Mouse (Mus musculus): ENCODE data around the gene Zfp109.
"Not testable (repeated sequence)": the region's sequence is repeated elsewhere in the genome, so short reads cannot be mapped to it uniquely, and the experiment has no call there.

Gene Zfp109

DNA sequence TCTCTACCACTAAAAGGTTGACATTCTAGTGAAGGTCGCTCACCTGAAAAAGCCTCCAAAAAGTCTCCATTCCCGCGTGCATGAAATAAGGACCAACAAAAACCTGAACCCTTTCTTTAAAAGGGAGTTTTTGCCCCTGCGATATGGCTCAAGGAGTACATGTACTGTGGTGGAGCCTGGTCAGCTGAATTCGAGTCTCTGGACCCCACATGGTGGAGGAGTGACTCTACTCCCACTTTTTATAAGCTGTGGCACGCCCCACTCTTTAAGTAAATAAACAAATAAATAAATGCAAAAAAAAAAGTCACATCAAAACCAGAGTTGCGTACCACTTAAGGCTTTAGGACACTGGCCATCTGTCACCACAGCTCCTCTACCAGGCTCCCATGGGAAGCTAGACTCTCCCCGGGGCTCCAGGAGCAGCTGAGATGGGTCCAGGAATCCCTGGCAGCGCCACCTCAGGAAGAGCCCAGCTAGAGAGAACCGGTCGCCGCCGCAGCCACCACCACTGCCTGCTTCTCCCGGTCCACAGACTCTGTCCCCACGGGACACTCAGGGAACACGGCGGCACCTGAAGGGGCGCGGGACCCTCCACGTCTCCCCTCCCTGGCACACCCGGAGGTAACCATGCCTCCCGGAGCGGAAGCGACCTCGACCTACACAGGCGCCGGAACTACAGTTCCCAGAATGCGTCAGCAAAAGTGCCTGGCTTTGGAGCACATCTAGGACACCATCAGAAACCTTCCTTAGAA is at the start of gene Zfp109:
TSS of gene Zfp109 (minus strand) at position 521 of the 752 bp plus-strand sequence.
- DNase-seq (ENCODE audit: low spot score), result peak; percentile 69

DNA sequence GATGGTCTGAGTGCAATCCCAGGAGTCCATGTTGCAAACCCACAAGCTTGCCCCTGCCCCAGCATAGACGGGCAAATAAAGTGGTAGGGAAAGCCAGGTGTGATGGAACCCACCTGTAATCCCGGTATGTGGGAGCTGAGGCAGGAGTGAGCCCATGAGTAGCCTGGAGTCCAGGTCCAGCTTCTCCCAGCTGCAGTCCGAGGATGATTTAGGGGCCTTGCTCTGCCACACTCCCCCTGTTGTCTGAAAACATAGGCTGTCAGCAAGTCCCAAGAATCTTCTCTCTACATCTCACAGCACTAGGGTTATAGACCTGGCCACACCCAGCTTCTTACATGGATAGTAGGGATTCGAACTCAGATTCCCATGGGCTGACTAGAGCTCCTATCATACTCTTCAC is 49.6 kb upstream of the Zfp109 start:
- DNase-seq (ENCODE audit: low spot score), result no peak

- DNase-seq (ENCODE audit: low spot score), result no peak
These were observed 48.7 kb upstream of the Zfp109 start for GRCm38 (mm10) chr7:24286090-24286489.

DNA sequence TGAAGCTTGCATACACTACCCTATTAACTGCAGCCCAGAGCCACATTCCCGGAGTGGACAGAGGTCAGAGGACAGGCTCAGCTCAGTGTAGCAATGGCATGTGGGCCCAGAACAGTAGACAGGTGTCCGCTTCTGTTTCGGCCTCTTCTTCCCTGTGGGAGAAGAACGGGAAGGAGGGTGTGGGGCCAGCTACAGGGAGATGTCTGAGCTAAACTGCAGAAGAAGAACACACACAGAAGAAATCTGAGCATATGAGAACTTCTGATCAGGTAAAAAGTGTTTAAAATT is 43.4 kb upstream of the Zfp109 start:
- DNase-seq (ENCODE audit: low spot score), result no peak

DNA sequence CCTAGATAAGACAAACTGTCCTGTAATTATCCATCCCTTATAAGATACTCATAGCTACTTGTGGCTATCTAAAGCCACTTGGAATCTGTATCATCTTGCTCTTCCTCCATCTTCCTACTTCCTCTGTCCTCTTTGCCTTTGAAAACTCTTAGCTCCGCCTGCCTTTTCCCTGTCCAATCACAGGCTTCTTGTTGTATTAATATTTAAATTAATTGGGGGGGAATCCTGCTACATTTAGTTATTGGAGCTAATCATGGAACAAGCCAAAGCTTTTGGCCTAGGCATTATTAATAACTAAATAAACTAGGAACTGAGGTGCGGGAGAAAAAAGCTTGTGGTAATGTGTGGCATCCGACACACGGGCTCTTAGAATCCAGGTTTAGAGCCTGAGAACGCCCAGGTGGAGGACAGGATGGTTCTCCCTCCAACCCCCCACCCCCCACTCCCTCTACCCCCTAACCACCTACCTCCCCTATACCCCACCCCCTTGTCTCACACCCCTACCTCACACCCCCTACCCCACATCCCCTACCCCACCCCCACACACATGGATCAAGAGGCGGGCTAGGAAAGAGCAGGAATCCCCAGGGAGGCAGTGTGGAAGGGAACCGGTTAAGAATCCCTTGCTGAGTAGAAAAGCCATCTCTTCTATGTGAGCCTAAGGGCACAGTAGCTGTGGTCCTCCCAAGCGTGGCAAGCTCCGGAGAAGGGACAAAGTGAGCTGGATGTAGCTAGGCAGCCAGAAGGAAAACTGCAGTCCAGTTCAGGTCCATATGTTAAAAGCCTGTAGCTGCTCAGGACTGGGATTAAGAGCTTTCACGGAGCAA is 42.9 kb upstream of the Zfp109 start:
- no peak for DNase-seq (ENCODE audit: low spot score)

- DNase-seq (ENCODE audit: low spot score), result not testable (repeated sequence)
These were observed 41.4 kb upstream of the Zfp109 start for GRCm38 (mm10) chr7:24278771-24279170.

GRCm38 (mm10) chr7:24274456-24274855 is 37.1 kb upstream of the Zfp109 start:
- DNase-seq (ENCODE audit: low spot score), result peak; percentile 21

DNA sequence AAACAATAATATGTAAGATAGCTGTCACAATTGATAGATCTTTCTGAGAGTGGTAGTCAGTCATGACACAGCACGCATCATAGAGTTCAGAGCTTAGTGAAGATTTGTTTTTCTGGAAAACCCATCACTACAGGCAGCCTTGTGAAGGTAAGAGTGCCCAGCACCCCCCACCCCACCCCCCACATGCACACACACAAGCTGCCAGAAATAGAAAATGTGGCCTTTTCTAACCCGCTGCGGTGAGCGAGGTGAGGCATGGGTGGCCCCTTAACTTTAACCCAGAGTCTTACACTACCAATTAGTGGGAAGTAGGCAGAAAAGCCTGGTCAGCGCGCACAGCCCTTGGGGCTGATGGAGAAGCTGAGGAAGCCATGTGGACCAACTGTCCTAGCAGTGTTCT is 33.8 kb upstream of the Zfp109 start:
- no peak for DNase-seq (ENCODE audit: low spot score)

DNA sequence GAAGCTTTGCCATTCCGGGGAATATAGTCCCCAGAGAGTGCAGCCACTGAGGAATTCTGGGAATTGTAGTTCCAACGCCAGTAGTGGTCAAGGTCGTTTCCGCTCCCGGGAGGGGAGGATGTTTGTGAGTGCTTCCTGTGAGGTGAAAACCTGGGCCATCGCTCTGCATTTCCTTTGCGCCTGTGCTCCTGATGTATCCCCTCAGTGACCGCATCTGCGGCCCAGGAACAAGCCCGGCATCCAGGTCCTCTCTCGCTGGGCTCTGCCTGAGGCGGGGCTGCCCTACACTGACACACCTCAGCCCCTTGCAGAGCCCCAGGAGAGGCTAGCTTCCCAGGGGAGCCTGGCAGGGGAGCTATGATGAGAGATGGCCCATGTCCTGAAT is 32.9 kb upstream of the Zfp109 start, which contains the start of gene Zfp93:
TSS of gene Zfp93 (plus strand) at position 133 of the 385 bp plus-strand sequence.
- peak; percentile 75 for DNase-seq (ENCODE audit: low spot score)

- peak; percentile 37 for DNase-seq (ENCODE audit: low spot score)
These were observed 32.4 kb upstream of the Zfp109 start for GRCm38 (mm10) chr7:24269667-24270287.

GRCm38 (mm10) chr7:24269256-24269655 is 31.9 kb upstream of the Zfp109 start:
- no peak for DNase-seq (ENCODE audit: low spot score)

- DNase-seq (ENCODE audit: low spot score), result no peak
These were observed 31.1 kb upstream of the Zfp109 start for GRCm38 (mm10) chr7:24268176-24269155.

DNA sequence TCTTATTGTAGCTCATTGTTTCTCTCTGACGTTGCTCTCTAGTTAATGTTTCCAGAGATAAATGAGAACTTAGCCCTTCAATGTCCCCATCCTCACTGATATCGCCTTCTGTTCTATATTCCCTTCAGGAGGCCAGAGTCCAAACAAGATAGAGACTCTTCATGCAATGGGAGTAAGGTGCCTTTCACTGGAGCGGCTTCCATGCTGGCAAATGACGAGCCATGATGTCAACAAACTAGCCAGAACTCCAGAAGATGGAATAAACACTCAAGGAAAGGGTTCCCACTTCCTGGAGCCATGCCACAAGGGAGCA is 22.6 kb upstream of the Zfp109 start:
- no peak for DNase-seq (ENCODE audit: low spot score)

GRCm38 (mm10) chr7:24259306-24259999 is 22.1 kb upstream of the Zfp109 start:
- peak; percentile 69 for DNase-seq (ENCODE audit: low spot score)

- peak; percentile 74 for DNase-seq (ENCODE audit: low spot score)
These were observed 17.5 kb upstream of the Zfp109 start, which contains the start of gene Zfp108 for GRCm38 (mm10) chr7:24254633-24255474. Gene Zfp108 (plus strand): TSS chr7:24254794.

DNA sequence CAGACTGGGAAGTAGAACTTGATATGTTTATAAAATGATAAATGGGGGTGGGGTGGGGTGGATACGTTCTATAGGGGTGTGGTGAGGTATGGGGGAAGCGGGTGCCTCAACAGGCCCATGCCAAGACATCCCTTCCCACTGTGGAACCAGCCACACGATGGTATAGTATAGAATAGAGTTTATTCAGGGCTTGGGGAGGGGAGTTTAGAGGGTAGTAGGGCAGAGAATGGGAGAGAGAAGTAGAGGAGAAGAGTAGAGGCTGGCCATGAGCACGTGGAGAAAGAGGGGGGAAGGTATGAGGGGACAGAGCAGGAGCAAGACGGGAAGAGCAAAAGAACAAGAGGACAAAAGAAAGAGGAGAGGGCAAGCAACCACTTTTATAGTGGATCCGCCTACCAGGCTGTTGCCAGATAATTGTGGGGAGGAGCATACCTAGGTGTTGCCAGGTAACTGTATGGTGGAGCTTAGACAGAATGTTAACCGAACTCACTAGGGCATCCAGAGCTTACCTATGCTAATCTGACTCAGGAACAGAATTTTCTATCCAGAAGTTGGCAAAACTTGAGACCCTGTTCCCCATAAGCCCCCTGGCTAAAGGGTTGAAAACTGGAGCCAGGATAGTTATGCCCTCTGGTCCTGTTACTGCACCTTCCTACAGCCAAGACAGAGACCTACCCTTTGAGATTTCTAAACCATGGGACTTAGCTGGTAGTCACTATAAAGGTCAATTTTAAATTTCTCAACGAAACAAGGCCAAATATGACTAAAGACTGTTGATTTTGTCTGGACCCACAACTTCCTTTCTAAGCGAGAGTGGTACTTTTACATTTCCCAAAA is 16.6 kb upstream of the Zfp109 start:
- DNase-seq (ENCODE audit: low spot score), result no peak

DNA sequence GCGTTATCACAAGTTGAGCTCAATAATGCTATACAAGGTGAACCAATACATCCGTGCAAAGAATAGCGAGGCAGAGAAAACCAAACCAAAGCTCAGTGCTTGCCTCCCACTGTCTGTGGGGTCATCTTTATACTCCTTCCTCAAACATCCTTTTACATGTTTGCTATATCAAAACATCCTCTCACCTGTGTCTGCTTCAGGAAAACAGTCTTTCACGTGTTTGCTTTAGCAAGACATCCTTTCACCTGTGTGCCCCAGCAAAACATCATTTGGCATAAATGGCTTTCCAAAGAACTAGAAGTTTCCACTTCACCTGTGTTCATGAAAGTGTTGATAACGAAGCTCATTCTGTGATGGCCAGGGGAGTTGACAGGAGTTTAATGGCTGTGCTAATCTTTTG is 26.0 kb downstream of the Zfp109 start, which contains the start of gene Zfp111:
TSS of gene Zfp111 (minus strand) at position 101 of the 400 bp plus-strand sequence.
- no peak for DNase-seq (ENCODE audit: low spot score)

- no peak for DNase-seq (ENCODE audit: low spot score)
These were observed 27.1 kb downstream of the Zfp109 start for GRCm38 (mm10) chr7:24210296-24210695.

GRCm38 (mm10) chr7:24208282-24208886 is 29.0 kb downstream of the Zfp109 start:
- DNase-seq (ENCODE audit: low spot score), result no peak

All from testis, postnatal 10 days (tissue).